Mouse (Mus musculus) lung, adult 2 months (tissue): Measurements from ENCODE around the gene Fam81a. TPM values are rescaled to one million over a fixed set of nuclear protein-coding genes. Genes with fewer than 3 reads are reported as not detected.

ENCODE experiments used
- DNase-seq: peaks from one replicate; pipeline ENCODE4 v3.0.0; 2022
- H3K4me1 ChIP-seq: fragments of 200-500 bp; 2 replicates; pipeline ENCODE4 v1.6.1; 2011; ENCODE audit warnings: low read length; ENCODE audit not compliant: control insufficient read depth, insufficient read depth
- H3K4me3 ChIP-seq: fragments of 200-500 bp; replicated peaks from 2 replicates; pipeline ENCODE3; 2011; ENCODE audit warnings: low read depth, mild to moderate bottlenecking, control low read depth, low read length; ENCODE audit errors: extremely low read depth
- CTCF ChIP-seq: fragments of 200-500 bp; IDR thresholded peaks from 2 replicates; pipeline ENCODE4 v1.5.1; 2011; ENCODE audit warnings: mild to moderate bottlenecking, low read length, control low read depth; ENCODE audit not compliant: insufficient read depth
- POLR2A ChIP-seq: fragments of 200-500 bp; IDR thresholded peaks from 2 replicates; pipeline ENCODE4 v1.6.1; 2011; ENCODE audit warnings: low read depth, mild to moderate bottlenecking, control low read depth, low read length, borderline replicate concordance; ENCODE audit errors: extremely low read depth
- WGBS: fragments of 180-500 bp; shearing (Covaris S2); methylation state at CpG from one replicate; pipeline ENCODE4 v1.1.7; 2018; 5-methylcytosine and 5-hydroxymethylcytosine counted together
- polyA plus RNA-seq: library from polyadenylated mRNA; depleted of rRNA; stranded (reverse); fragments of >200 nt; gene quantifications from 2 replicates; pipeline ENCODE4 v1.2.3, GENCODE M21; 2012

Fam81a gene
- polyA plus RNA-seq, 1 experiment = 2.2 TPM

- Histone ChIP-seq H3K4me3 (no peak overlapping the region), H3K4me1 (no peaks in the 10 kb centered on the region)
- TF ChIP-seq CTCF (no peak), POLR2A (no peak)
- no peak for DNase-seq
- WGBS = 85% methylated on average over 5 of the region's 5 CpGs
Observed at GRCm38 (mm10) chr9:70130786-70131185, 11.6 kb downstream of the Fam81a start.

GRCm38 (mm10) chr9:70111869-70112286, 30.5 kb downstream of the Fam81a start:
- DNase-seq = no peak
- no peak for TF ChIP-seq POLR2A
- no peak for TF ChIP-seq CTCF
- WGBS = 13% methylated on average over 10 of the region's 10 CpGs
- Histone ChIP-seq H3K4me3 (no peak overlapping the region), H3K4me1 (no peaks in the 10 kb centered on the region)

GRCm38 (mm10) chr9:70110871-70111270, 31.5 kb downstream of the Fam81a start:
- WGBS = 61% methylated on average over 7 of the region's 7 CpGs
- no peak overlapping the region for H3K4me3 ChIP-seq
- no peak for DNase-seq
- TF ChIP-seq POLR2A (no peak), CTCF (no peak)
- H3K4me1 ChIP-seq = no peaks in the 10 kb centered on the region

DNA sequence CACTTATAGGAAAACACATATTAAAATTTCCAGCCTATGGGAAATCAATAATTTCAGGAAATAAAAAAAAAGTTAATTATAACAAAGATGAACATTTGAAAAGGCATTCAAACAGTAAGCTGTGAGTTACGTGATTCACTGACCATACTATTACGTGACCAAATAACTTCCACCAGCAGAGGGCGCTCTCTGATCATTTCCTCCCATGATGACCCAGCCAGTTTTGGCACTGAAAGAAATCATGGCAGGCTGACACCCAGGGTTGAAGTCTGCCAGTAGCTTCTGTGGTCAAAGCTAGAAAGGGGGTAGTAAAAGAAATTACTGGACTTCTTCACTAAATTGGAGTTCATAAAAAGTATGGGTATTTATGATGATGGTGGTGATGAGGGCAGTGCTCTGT, 33.1 kb downstream of the Fam81a start:
- WGBS = 6% methylated on average over 3 of the region's 3 CpGs
- Histone ChIP-seq H3K4me3 (no peak overlapping the region), H3K4me1 (no peaks in the 10 kb centered on the region)
- DNase-seq = peak; percentile 72
- TF ChIP-seq CTCF (peak; percentile 70), POLR2A (no peak)

- no peaks in the 10 kb centered on the region for H3K4me1 ChIP-seq
- 84% methylated on average over 5 of the region's 5 CpGs for WGBS
- no peak for TF ChIP-seq CTCF
- no peak for TF ChIP-seq POLR2A
- H3K4me3 ChIP-seq = no peak overlapping the region
- DNase-seq = no peak
Observed at GRCm38 (mm10) chr9:70108151-70108550, 34.2 kb downstream of the Fam81a start.

DNA sequence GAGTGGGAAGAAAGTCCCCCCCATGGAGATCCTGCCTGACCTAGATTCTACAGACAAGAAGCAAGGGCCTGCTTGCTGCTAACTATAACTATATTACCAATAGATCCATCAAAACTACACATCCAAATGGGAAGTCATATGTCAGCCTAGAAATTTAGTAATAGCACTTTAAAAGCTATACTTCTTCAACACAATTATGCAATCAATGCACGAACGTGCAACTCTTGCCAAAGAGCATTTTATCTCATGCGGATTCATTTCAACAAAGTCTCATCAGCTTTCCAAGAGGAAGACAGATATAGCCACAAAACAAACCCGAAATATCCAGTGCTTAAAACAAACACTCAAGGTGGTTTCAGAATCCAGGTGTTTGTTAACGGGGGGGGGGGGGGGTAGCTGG, 36.8 kb downstream of the Fam81a start:
- H3K4me3 ChIP-seq = no peak overlapping the region
- 46% methylated on average over 5 of the region's 5 CpGs for WGBS

DNA sequence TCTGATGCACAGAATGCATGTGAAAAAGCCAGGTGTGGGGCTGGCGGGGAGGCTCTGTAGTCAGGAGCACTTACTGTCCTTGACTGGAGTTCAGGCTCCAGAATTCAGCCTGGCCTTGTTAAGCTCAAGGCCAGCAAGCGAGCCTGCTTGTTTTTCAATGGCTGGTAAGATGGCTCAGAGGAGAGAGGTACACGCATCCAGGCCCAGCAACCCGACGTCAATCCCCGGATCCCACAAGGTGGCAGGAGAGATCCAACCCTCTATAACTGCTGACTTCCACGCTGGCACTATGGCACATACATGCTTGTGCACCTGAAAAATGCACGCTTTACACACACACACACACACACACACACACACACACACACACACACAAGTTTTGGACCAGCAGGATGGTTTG, 39.3 kb downstream of the Fam81a start:
- DNase-seq = no peak
- TF ChIP-seq POLR2A (no peak), CTCF (no peak)
- H3K4me3 ChIP-seq = no peak overlapping the region
- WGBS = 63% methylated on average over 8 of the region's 8 CpGs
- H3K4me1 ChIP-seq = no peaks in the 10 kb centered on the region

More for the DNA sequence above, 36.8 kb downstream of the Fam81a start:
- TF ChIP-seq POLR2A (no peak), CTCF (no peak)
- DNase-seq = no peak
- H3K4me1 ChIP-seq = no peaks in the 10 kb centered on the region

- 94% methylated on average over 2 of the region's 2 CpGs for WGBS
- DNase-seq = no peak
- H3K4me3 ChIP-seq = no peak overlapping the region
- 0 out of 2 replicates have a peak, but pooled peaks cover 2% of the 10 kb centered on the region for H3K4me1 ChIP-seq
- TF ChIP-seq CTCF = no peak
- TF ChIP-seq POLR2A = no peak
Observed at GRCm38 (mm10) chr9:70097542-70097941, 44.8 kb downstream of the Fam81a start.

DNA sequence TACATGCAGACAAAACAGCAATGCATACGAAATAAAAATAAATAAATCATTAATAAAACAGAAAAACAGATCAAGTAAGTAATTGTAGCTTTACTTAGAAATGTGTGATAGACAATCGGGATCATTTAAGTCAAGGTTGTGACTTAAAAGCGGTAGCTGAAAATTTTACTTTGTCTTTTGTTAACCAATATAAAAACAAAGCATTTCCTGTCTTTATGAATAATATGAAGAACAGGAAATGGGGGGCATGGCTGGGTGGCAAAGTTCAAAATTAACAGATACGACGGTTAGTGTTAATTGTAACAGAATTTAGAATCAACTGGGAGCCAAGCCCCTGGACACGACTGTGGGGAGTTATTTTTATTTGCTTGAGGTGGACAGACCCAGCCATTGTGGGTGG, 47.3 kb downstream of the Fam81a start:
- TF ChIP-seq POLR2A (no peak), CTCF (no peak)
- Histone ChIP-seq H3K4me3 (no peak overlapping the region), H3K4me1 (0 out of 2 replicates have a peak, but pooled peaks cover 2% of the 10 kb centered on the region)
- no peak for DNase-seq
- 39% methylated on average over 6 of the region's 6 CpGs for WGBS

DNA sequence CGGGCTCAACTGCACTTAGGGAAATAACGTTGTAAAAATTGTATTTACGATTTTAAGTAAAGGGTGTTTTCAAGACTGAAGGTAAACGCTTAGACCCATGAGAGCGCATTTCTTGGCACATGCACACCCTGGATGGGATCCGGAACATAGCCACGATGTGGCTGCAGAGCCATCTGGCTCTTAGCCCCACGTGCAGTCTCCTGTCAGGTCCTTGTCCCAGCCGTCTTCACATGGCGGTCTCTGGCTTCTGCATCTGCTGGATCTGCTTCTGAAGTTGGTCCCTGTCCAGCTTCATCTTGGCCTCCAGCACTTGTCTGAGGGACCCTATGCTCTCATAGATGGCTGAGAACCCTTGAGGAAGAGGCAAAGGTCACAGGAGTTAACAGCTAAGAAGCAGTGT, 51.8 kb downstream of the Fam81a start:
- Histone ChIP-seq H3K4me1 (0 out of 2 replicates have a peak, but pooled peaks cover 2% of the 10 kb centered on the region), H3K4me3 (no peak overlapping the region)
- 74% methylated on average over 10 of the region's 10 CpGs for WGBS
- DNase-seq = no peak
- no peak for TF ChIP-seq POLR2A
- TF ChIP-seq CTCF = no peak

DNA sequence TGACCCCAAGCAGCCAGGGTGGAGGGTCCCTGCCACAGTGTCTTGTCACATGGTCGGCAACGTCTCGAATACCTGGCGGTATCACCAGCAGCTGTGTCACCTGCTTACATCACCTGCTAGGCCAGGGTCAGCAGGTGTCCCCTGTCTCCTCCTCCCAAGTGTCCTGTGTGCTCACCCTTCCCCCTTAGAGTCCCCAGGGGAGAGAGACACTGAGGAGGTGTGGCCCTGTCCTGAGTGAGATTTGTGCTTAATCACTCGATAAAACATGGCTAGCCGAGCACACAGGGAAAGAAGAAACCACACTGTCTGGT, 53.6 kb downstream of the Fam81a start:
- 47% methylated on average over 6 of the region's 6 CpGs for whole genome bisulfite sequencing
- TF ChIP-seq CTCF (no peak), POLR2A (no peak)
- no peak for DNase-seq
- no peaks in the 10 kb centered on the region for H3K4me1 ChIP-seq
- H3K4me3 ChIP-seq = no peak overlapping the region
